Mouse (Mus musculus): ENCODE data around the gene Tubb4b. TPM values are rescaled to one million over a fixed set of nuclear protein-coding genes. Genes with fewer than 3 reads are reported as not detected.

The Tubb4b gene
- polyA plus RNA-seq, 1 experiment from 2014 or later, result 466 TPM

GRCm38 (mm10) chr2:25193330-25193770, 31.2 kb downstream of the Tubb4b start:
- peak overlapping the region; percentile 66 for H3K4me2 ChIP-seq (replicated peaks; ENCODE audit: low read depth)
- WGBS, result 0% methylated on average over 6 of the region's 6 CpGs
- no peak overlapping the region for H3K9ac ChIP-seq (ENCODE audit: low read depth, low read length)
- TF ChIP-seq CTCF (IDR thresholded peaks at IDR 0.05; ENCODE audit: low read depth), result peak; percentile 99
- no peaks in the 10 kb centered on the region for H3K27me3 ChIP-seq (replicated peaks; ENCODE audit: control insufficient read depth, insufficient read depth, low read length)
- peak; percentile 83 for ATAC-seq
- H3K9me3 ChIP-seq (ENCODE audit: control insufficient read depth), result no peaks in the 10 kb centered on the region
- peaks cover 11% of the 10 kb centered on the region; the same call in 1 of the 2 replicates for H3K36me3 ChIP-seq (ENCODE audit: control insufficient read depth, insufficient read depth)
- peaks cover 19% of the 10 kb centered on the region; the same call in 1 of the 2 replicates for H3K4me1 ChIP-seq (replicated peaks; ENCODE audit: control insufficient read depth, insufficient read depth, low read length)
- H3K4me3 ChIP-seq (ENCODE audit: low read depth, low read length), result no peak overlapping the region
- H3K27ac ChIP-seq (ENCODE audit: low read depth, low read length), result no peak overlapping the region

GRCm38 (mm10) chr2:25187841-25188240, 36.7 kb downstream of the Tubb4b start:
- no peak for ATAC-seq
- WGBS, result 87% methylated on average over 6 of the region's 6 CpGs
- Histone ChIP-seq H3K9ac (ENCODE audit: low read depth, low read length) (no peak overlapping the region), H3K36me3 (ENCODE audit: control insufficient read depth, insufficient read depth) (no peaks in the 10 kb centered on the region), H3K4me3 (ENCODE audit: low read depth, low read length) (no peak overlapping the region), H3K4me2 (replicated peaks; ENCODE audit: low read depth) (no peak overlapping the region), H3K4me1 (replicated peaks; ENCODE audit: control insufficient read depth, insufficient read depth, low read length) (peaks cover 2% of the 10 kb centered on the region; the same call in 1 of the 2 replicates), H3K27ac (ENCODE audit: low read depth, low read length) (no peak overlapping the region), H3K9me3 (ENCODE audit: control insufficient read depth) (no peaks in the 10 kb centered on the region), H3K27me3 (replicated peaks; ENCODE audit: control insufficient read depth, insufficient read depth, low read length) (no peaks in the 10 kb centered on the region)
- no peak for TF ChIP-seq CTCF (IDR thresholded peaks at IDR 0.05; ENCODE audit: low read depth)

- TF ChIP-seq CTCF (IDR thresholded peaks at IDR 0.05; ENCODE audit: low read depth), result no peak
- Histone ChIP-seq H3K4me2 (replicated peaks; ENCODE audit: low read depth) (peak overlapping the region; percentile 91), H3K9me3 (ENCODE audit: control insufficient read depth) (no peaks in the 10 kb centered on the region), H3K4me3 (ENCODE audit: low read depth, low read length) (peak overlapping the region; percentile 48; the same call in 1 of the 2 replicates), H3K27ac (ENCODE audit: low read depth, low read length) (no peak overlapping the region), H3K27me3 (replicated peaks; ENCODE audit: control insufficient read depth, insufficient read depth, low read length) (no peaks in the 10 kb centered on the region), H3K36me3 (ENCODE audit: control insufficient read depth, insufficient read depth) (no peaks in the 10 kb centered on the region), H3K4me1 (replicated peaks; ENCODE audit: control insufficient read depth, insufficient read depth, low read length) (peaks cover 2% of the 10 kb centered on the region; the same call in 1 of the 2 replicates), H3K9ac (ENCODE audit: low read depth, low read length) (no peak overlapping the region)
- WGBS, result 39% methylated on average over 5 of the region's 5 CpGs
- peak; percentile 3; the same call in 1 of the 2 replicates for ATAC-seq
Measured at GRCm38 (mm10) chr2:25186575-25186930, 37.9 kb downstream of the Tubb4b start.

GRCm38 (mm10) chr2:25185625-25186574, 38.6 kb downstream of the Tubb4b start:
- TF ChIP-seq CTCF (IDR thresholded peaks at IDR 0.05; ENCODE audit: low read depth), result peak; percentile 82
- ATAC-seq, result peak; percentile 42
- H3K36me3 ChIP-seq (ENCODE audit: control insufficient read depth, insufficient read depth), result no peaks in the 10 kb centered on the region
- peak overlapping the region; percentile 91 for H3K4me2 ChIP-seq (replicated peaks; ENCODE audit: low read depth)
- peak overlapping the region; percentile 48 for H3K4me3 ChIP-seq (ENCODE audit: low read depth, low read length)
- H3K27ac ChIP-seq (ENCODE audit: low read depth, low read length), result peak overlapping the region; percentile 64
- peak overlapping the region; percentile 59 for H3K9ac ChIP-seq (ENCODE audit: low read depth, low read length)
- H3K4me1 ChIP-seq (replicated peaks; ENCODE audit: control insufficient read depth, insufficient read depth, low read length), result peaks cover 2% of the 10 kb centered on the region; the same call in 1 of the 2 replicates
- H3K9me3 ChIP-seq (ENCODE audit: control insufficient read depth), result no peaks in the 10 kb centered on the region
- no peaks in the 10 kb centered on the region for H3K27me3 ChIP-seq (replicated peaks; ENCODE audit: control insufficient read depth, insufficient read depth, low read length)
- 2% methylated on average over 64 of the region's 64 CpGs for WGBS

GRCm38 (mm10) chr2:25184496-25184895, 40.0 kb downstream of the Tubb4b start:
- 96% methylated on average over 7 of the region's 7 CpGs for WGBS
- H3K27me3 ChIP-seq (replicated peaks; ENCODE audit: control insufficient read depth, insufficient read depth, low read length), result no peaks in the 10 kb centered on the region

GRCm38 (mm10) chr2:25183336-25183735, 41.2 kb downstream of the Tubb4b start:
- Histone ChIP-seq H3K9ac (ENCODE audit: low read depth, low read length) (no peak overlapping the region), H3K4me1 (replicated peaks; ENCODE audit: control insufficient read depth, insufficient read depth, low read length) (peaks cover 8% of the 10 kb centered on the region; the same call in 1 of the 2 replicates), H3K36me3 (ENCODE audit: control insufficient read depth, insufficient read depth) (no peaks in the 10 kb centered on the region), H3K4me2 (replicated peaks; ENCODE audit: low read depth) (peak overlapping the region; percentile 92), H3K9me3 (ENCODE audit: control insufficient read depth) (no peaks in the 10 kb centered on the region), H3K27ac (ENCODE audit: low read depth, low read length) (no peak overlapping the region), H3K4me3 (ENCODE audit: low read depth, low read length) (peak overlapping the region; percentile 64; the same call in 1 of the 2 replicates), H3K27me3 (replicated peaks; ENCODE audit: control insufficient read depth, insufficient read depth, low read length) (no peaks in the 10 kb centered on the region)
- no peak for TF ChIP-seq CTCF (IDR thresholded peaks at IDR 0.05; ENCODE audit: low read depth)
- WGBS, result 64% methylated on average over 2 of the region's 2 CpGs
- no peak for ATAC-seq

More at GRCm38 (mm10) chr2:25184496-25184895, 40.0 kb downstream of the Tubb4b start:
- Histone ChIP-seq H3K36me3 (ENCODE audit: control insufficient read depth, insufficient read depth) (no peaks in the 10 kb centered on the region), H3K9ac (ENCODE audit: low read depth, low read length) (no peak overlapping the region), H3K9me3 (ENCODE audit: control insufficient read depth) (no peaks in the 10 kb centered on the region), H3K4me2 (replicated peaks; ENCODE audit: low read depth) (no peak overlapping the region), H3K4me3 (ENCODE audit: low read depth, low read length) (no peak overlapping the region), H3K4me1 (replicated peaks; ENCODE audit: control insufficient read depth, insufficient read depth, low read length) (peaks cover 5% of the 10 kb centered on the region; the same call in 1 of the 2 replicates), H3K27ac (ENCODE audit: low read depth, low read length) (no peak overlapping the region)
- TF ChIP-seq CTCF (IDR thresholded peaks at IDR 0.05; ENCODE audit: low read depth), result no peak
- no peak for ATAC-seq
